Mouse (Mus musculus) colon, adult 2 months (tissue): Measurements from ENCODE around the gene Uchl1. TPM values are rescaled to one million over a fixed set of nuclear protein-coding genes. Genes with fewer than 3 reads are reported as not detected.

Experiments
- polyA plus RNA-seq: library from polyadenylated mRNA; depleted of rRNA; stranded (reverse); fragments of >200 nt; gene quantifications from 2 replicates; pipeline ENCODE4 v1.2.3, GENCODE M21; 2012; rRNA removed

Uchl1 gene
- 33.3 and 42.1 TPM in 2 replicates for polyA plus RNA-seq

GRCm38 (mm10) chr5:66675983-66676382 lies at the start of gene Uchl1:
Uchl1 (plus strand) TSS chr5:66676091.

Other genes starting within 250 kb of the Uchl1 start
- gene Apbb2, start 57.3 kb upstream of the Uchl1 start, polyA plus RNA-seq = 3.2 and 4.9 TPM in 2 replicates
- 1.0 and 1.3 TPM in 2 replicates for gene Limch1, start 69.7 kb downstream of the Uchl1 start, polyA plus RNA-seq